13 mouse cellular contexts compared by ENCODE assay signal in genomic region chr6:8647513-8648184, GRCm38 (mm10).
DNase-seq lines count a peak whose midpoint lies in the region; ATAC-seq lines count a peak whose summit lies in the region.
"Had no signal": no experiment of that assay in that cellular context is flagged by ENCODE, and none has a peak within 500 bp of the region (broad histone marks: within the 10 kb centered on the region; RNA-seq: fewer than 3 reads in every experiment).

No protein-coding gene starts in this region.

- H3K4me1 ChIP-seq in kidney, embryonic 14.5 days (ENCODE audit: control insufficient read depth, insufficient read depth, low read length) = peaks cover 9% of the 10 kb centered on the region; the same call in 1 of the 2 replicates
- peaks cover 32% of the 10 kb centered on the region for H3K4me1 ChIP-seq in liver, embryonic 13.5 days (replicated peaks)
- H3K4me1 ChIP-seq: midbrain, embryonic 15.5 days; neural tube, embryonic 15.5 days had no signal

- H3K4me3 ChIP-seq in kidney, embryonic 14.5 days (ENCODE audit: low read length) = no peak overlapping the region
- H3K4me3 ChIP-seq in liver, embryonic 13.5 days (replicated peaks) = no peak overlapping the region
- H3K4me3 ChIP-seq: heart, embryonic 13.5 days; midbrain, embryonic 15.5 days; neural tube, embryonic 15.5 days had no signal

- no peak overlapping the region for H3K27ac ChIP-seq in kidney, embryonic 14.5 days (ENCODE audit: low read depth, low read length)
- no peak overlapping the region for H3K27ac ChIP-seq in liver, embryonic 13.5 days
- H3K27ac ChIP-seq: heart, embryonic 13.5 days; midbrain, embryonic 15.5 days; neural tube, embryonic 15.5 days had no signal

- no peaks in the 10 kb centered on the region for H3K27me3 ChIP-seq in kidney, embryonic 14.5 days (ENCODE audit: control insufficient read depth, insufficient read depth, low read length)
- H3K27me3 ChIP-seq in liver, embryonic 13.5 days = no peaks in the 10 kb centered on the region
- H3K27me3 ChIP-seq: heart, embryonic 13.5 days; midbrain, embryonic 15.5 days; neural tube, embryonic 15.5 days had no signal

- 75% methylated on average over 7 of the region's 7 CpGs for WGBS in kidney, embryonic 14.5 days
- WGBS in liver, embryonic 13.5 days (ENCODE audit: insufficient replicate concordance) = 26% methylated on average over 7 of the region's 7 CpGs

- no peaks in the 10 kb centered on the region for H3K36me3 ChIP-seq in kidney, embryonic 14.5 days (ENCODE audit: control insufficient read depth, insufficient read depth, low read length)
- no peaks in the 10 kb centered on the region for H3K36me3 ChIP-seq in liver, embryonic 13.5 days
- H3K36me3 ChIP-seq: midbrain, embryonic 15.5 days; neural tube, embryonic 15.5 days had no signal

- no peak overlapping the region for H3K4me2 ChIP-seq in kidney, embryonic 14.5 days (replicated peaks; ENCODE audit: low read depth, low read length)
- no peak overlapping the region; the same call in 1 of the 2 replicates for H3K4me2 ChIP-seq in liver, embryonic 13.5 days
- H3K4me2 ChIP-seq: heart, embryonic 13.5 days; midbrain, embryonic 15.5 days; neural tube, embryonic 15.5 days had no signal

- H3K9me3 ChIP-seq in kidney, embryonic 14.5 days (ENCODE audit: control insufficient read depth, low read length) = no peaks in the 10 kb centered on the region
- no peaks in the 10 kb centered on the region for H3K9me3 ChIP-seq in liver, embryonic 13.5 days (replicated peaks)
- H3K9me3 ChIP-seq: heart, embryonic 13.5 days; midbrain, embryonic 15.5 days; neural tube, embryonic 15.5 days had no signal

- H3K9ac ChIP-seq in kidney, embryonic 14.5 days (ENCODE audit: low read depth, low read length) = no peak overlapping the region
- no peak overlapping the region for H3K9ac ChIP-seq in liver, embryonic 13.5 days
- H3K9ac ChIP-seq: heart, embryonic 13.5 days; midbrain, embryonic 15.5 days; neural tube, embryonic 15.5 days had no signal

- ATAC-seq in kidney, embryonic 14.5 days (ENCODE audit: low FRiP score, low TSS enrichment) = 0 out of 2 replicates have a peak, but pooled peaks have one; percentile 32
- ATAC-seq in liver, embryonic 13.5 days (ENCODE audit: low read depth) = peak; percentile 84
- ATAC-seq: midbrain, embryonic 15.5 days had no signal

- no peak for DNase-seq in kidney, postnatal 36 days
- peak; percentile 60 for DNase-seq in CD4-positive, CD25-positive, alpha-beta regulatory T cell, adult 2 months (ENCODE audit: low read depth, low spot score)
- DNase-seq in brain, adult 2 months (ENCODE audit: low read depth, low spot score) = peak; percentile 53
- no peak for DNase-seq in liver, embryonic 13.5 days
- no peak for DNase-seq in adrenal gland, adult 8-10 months
- DNase-seq in cerebellum, adult 9-11 months = no peak
- no peak for DNase-seq in frontal cortex, postnatal 14 days (ENCODE audit: low spot score in 2 of 2)
- DNase-seq: cerebellum, postnatal 10 days; lung, postnatal 4 days had no signal

Comparison
In these comparisons a context has a peak if more than half of its experiments do, and no peak if none do; other contexts are left out.
1. DNase-seq: peak in CD4-positive, CD25-positive, alpha-beta regulatory T cell, adult 2 months (single experiment) and brain, adult 2 months (single experiment); none in kidney, postnatal 36 days (0 of 2), liver, embryonic 13.5 days (single experiment), adrenal gland, adult 8-10 months (single experiment), cerebellum, adult 9-11 months (single experiment) and frontal cortex, postnatal 14 days (0 of 2).